In the genomic region with DNA sequence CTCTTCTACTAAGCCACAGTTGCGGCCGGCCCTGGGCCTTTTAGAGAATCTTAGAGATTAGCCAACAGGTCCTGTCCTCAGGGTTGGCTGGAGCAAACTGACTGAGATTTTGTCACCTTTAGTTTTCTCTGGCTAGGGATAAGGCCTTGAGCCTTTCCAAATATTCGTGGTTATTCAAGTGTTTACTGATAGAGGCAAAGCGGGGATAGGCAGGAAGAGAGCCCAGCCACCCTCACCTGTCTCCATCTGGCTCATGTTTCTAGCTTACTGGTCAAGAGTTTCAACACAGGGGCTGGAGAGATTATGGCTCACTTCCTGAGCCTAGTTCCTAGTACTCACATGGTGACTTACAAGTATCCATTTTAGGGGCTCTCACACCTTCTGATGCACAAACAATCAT, we compare ENCODE assay signal across 24 mouse cellular contexts. TPM values are rescaled to one million over a fixed set of nuclear protein-coding genes. Genes with fewer than 3 reads are reported as not detected.
DNase-seq lines count a peak whose midpoint lies in the region; ATAC-seq and TF ChIP-seq lines count a peak whose summit lies in the region.
"Had no signal": no experiment of that assay in that cellular context is flagged by ENCODE, and none has a peak within 500 bp of the region (broad histone marks: within the 10 kb centered on the region; RNA-seq: fewer than 3 reads in every experiment).

No protein-coding gene starts in this region.

- TF ChIP-seq CTCF in lung, postnatal 0 days (IDR thresholded peaks at IDR 0.05): no peak
- no peak for TF ChIP-seq CTCF in lung, adult 2 months (IDR thresholded peaks at IDR 0.05; ENCODE audit: insufficient read depth, low read length)

- peaks cover 13% of the 10 kb centered on the region for H3K4me1 ChIP-seq in heart, embryonic 13.5 days
- H3K4me1 ChIP-seq in lung, postnatal 0 days (ENCODE audit: insufficient read depth, low read depth, low read length): no peaks in the 10 kb centered on the region
- no peaks in the 10 kb centered on the region for H3K4me1 ChIP-seq in lung, adult 2 months (ENCODE audit: control insufficient read depth, insufficient read depth, low read length)
- H3K4me1 ChIP-seq: embryonic facial prominence, embryonic 13.5 days; embryonic facial prominence, embryonic 15.5 days; forebrain, embryonic 12.5 days had no signal

- WGBS in heart, embryonic 13.5 days: 69% methylated on average over 4 of the region's 4 CpGs
- WGBS in lung, postnatal 0 days: 65% methylated on average over 4 of the region's 4 CpGs
- WGBS in lung, adult 2 months: 74% methylated on average over 4 of the region's 4 CpGs

- DNase-seq in heart, adult 9 months (ENCODE audit: low spot score in 2 of 2): no peak
- DNase-seq in lung, adult 18-20 months: peak; percentile 62 to 73
- DNase-seq in lung, postnatal 4 days: no peak
- peak; percentile 30 for DNase-seq in lung, postnatal 0 days (ENCODE audit: low spot score)
- no peak for DNase-seq in lung, adult 2 months
- DNase-seq in lung, postnatal 36 days: peak; percentile 64
- DNase-seq in thymus, postnatal 36 days: no peak
- DNase-seq: adrenal gland, adult 2 months; adrenal gland, postnatal 10 days; adrenal gland, postnatal 25 days; cerebellum, adult 11 months; cerebellum, adult 18-20 months; cerebellum, adult 8-10 months; cerebellum, adult 9-11 months; cerebellum, postnatal 14 days; cerebellum, postnatal 36 days; embryo, embryonic 11 days had no signal

- 0 out of 2 replicates have a peak overlapping the region, but pooled peaks have one; percentile 2 for H3K27ac ChIP-seq in heart, embryonic 13.5 days (replicated peaks)
- no peak overlapping the region for H3K27ac ChIP-seq in lung, postnatal 0 days (ENCODE audit: low read length)
- H3K27ac ChIP-seq: embryonic facial prominence, embryonic 13.5 days; embryonic facial prominence, embryonic 15.5 days; forebrain, embryonic 12.5 days had no signal

- no peaks in the 10 kb centered on the region for H3K9me3 ChIP-seq in heart, embryonic 13.5 days
- H3K9me3 ChIP-seq in lung, postnatal 0 days (ENCODE audit: low read length): no peaks in the 10 kb centered on the region
- H3K9me3 ChIP-seq: embryonic facial prominence, embryonic 13.5 days; embryonic facial prominence, embryonic 15.5 days; forebrain, embryonic 10.5 days; forebrain, embryonic 12.5 days had no signal

- no peak overlapping the region for H3K4me3 ChIP-seq in heart, embryonic 13.5 days
- no peak overlapping the region for H3K4me3 ChIP-seq in lung, postnatal 0 days (ENCODE audit: low read depth, low read length)
- no peak overlapping the region for H3K4me3 ChIP-seq in lung, adult 2 months (replicated peaks; ENCODE audit: extremely low read depth, low read depth, low read length)
- H3K4me3 ChIP-seq: embryonic facial prominence, embryonic 13.5 days; embryonic facial prominence, embryonic 15.5 days; erythroblast, embryonic 14.5 days; forebrain, embryonic 10.5 days; forebrain, embryonic 12.5 days had no signal

- no peak for TF ChIP-seq POLR2A in lung, adult 2 months (IDR thresholded peaks at IDR 0.05; ENCODE audit: borderline replicate concordance, extremely low read depth, low read depth, low read length)

- no peak for TF ChIP-seq EP300 in lung, postnatal 0 days (IDR thresholded peaks at IDR 0.05)

- H3K4me2 ChIP-seq in heart, embryonic 13.5 days: no peak overlapping the region
- no peak overlapping the region for H3K4me2 ChIP-seq in lung, postnatal 0 days (replicated peaks; ENCODE audit: low read depth, low read length)
- H3K4me2 ChIP-seq: embryonic facial prominence, embryonic 13.5 days; embryonic facial prominence, embryonic 15.5 days; forebrain, embryonic 12.5 days had no signal

- H3K9ac ChIP-seq in heart, embryonic 13.5 days: no peak overlapping the region
- H3K9ac ChIP-seq in lung, postnatal 0 days (replicated peaks; ENCODE audit: low read depth): no peak overlapping the region
- H3K9ac ChIP-seq: embryonic facial prominence, embryonic 13.5 days; embryonic facial prominence, embryonic 15.5 days; forebrain, embryonic 12.5 days had no signal

- no peak for ATAC-seq in heart, embryonic 13.5 days (ENCODE audit: extremely low read depth, insufficient number of reproducible peaks, low FRiP score, low TSS enrichment)
- peak; percentile 52 for ATAC-seq in lung, postnatal 0 days
- ATAC-seq: forebrain, embryonic 14.5 days had no signal

- no peaks in the 10 kb centered on the region for H3K27me3 ChIP-seq in heart, embryonic 13.5 days (replicated peaks)
- no peaks in the 10 kb centered on the region for H3K27me3 ChIP-seq in lung, postnatal 0 days (replicated peaks; ENCODE audit: insufficient read depth, low read length)
- H3K27me3 ChIP-seq: embryonic facial prominence, embryonic 13.5 days; embryonic facial prominence, embryonic 15.5 days; forebrain, embryonic 12.5 days had no signal

- peaks cover 27% of the 10 kb centered on the region for H3K36me3 ChIP-seq in heart, embryonic 13.5 days
- no peaks in the 10 kb centered on the region for H3K36me3 ChIP-seq in lung, postnatal 0 days (ENCODE audit: insufficient read depth, low read length)
- H3K36me3 ChIP-seq: forebrain, embryonic 12.5 days had no signal

RNA-seq across cellular contexts. Expression of gene Mcm5, which starts 6.4 kb away (rescaled TPM):
- 95.6 and 99.9 TPM in 2 replicates for polyA plus RNA-seq in heart, embryonic 13.5 days (2015; fragmentation: Nextera tagmentation; extraction: Ambion mirVana)
- polyA plus RNA-seq in lung, postnatal 0 days (2015; fragmentation: Nextera tagmentation; extraction: Ambion mirVana): 14.6 and 14.9 TPM in 2 replicates
- polyA plus RNA-seq in lung, adult 2 months (2012; rRNA removed): 8.0 and 9.2 TPM in 2 replicates

RNA-seq across cellular contexts. Expression of gene Hmox1, which starts 9.5 kb away (rescaled TPM):
- polyA plus RNA-seq in heart, embryonic 13.5 days (2015; fragmentation: Nextera tagmentation; extraction: Ambion mirVana): 32.8 and 38.1 TPM in 2 replicates
- polyA plus RNA-seq in lung, postnatal 0 days (2015; fragmentation: Nextera tagmentation; extraction: Ambion mirVana): 33.6 and 38.7 TPM in 2 replicates
- 40.0 and 58.0 TPM in 2 replicates for polyA plus RNA-seq in lung, adult 2 months (2012; rRNA removed)

Comparison
In these comparisons a context has a peak if more than half of its experiments do, and no peak if none do; other contexts are left out.
1. DNase-seq: peak in lung, adult 18-20 months (2 of 2), lung, postnatal 0 days (single experiment) and lung, postnatal 36 days (single experiment); none in heart, adult 9 months (0 of 2), lung, postnatal 4 days (0 of 2), lung, adult 2 months (single experiment) and thymus, postnatal 36 days (0 of 2).